Mouse (Mus musculus) lung, adult 18-20 months (tissue): ENCODE data around the gene 0610010K14Rik.

Experiments
- DNase-seq, 2 experiments: peaks; one replicate each; pipeline ENCODE4 v3.0.0; 2022; ENCODE audit warnings: mixed read lengths in 2 of 2

The 0610010K14Rik gene

DNA sequence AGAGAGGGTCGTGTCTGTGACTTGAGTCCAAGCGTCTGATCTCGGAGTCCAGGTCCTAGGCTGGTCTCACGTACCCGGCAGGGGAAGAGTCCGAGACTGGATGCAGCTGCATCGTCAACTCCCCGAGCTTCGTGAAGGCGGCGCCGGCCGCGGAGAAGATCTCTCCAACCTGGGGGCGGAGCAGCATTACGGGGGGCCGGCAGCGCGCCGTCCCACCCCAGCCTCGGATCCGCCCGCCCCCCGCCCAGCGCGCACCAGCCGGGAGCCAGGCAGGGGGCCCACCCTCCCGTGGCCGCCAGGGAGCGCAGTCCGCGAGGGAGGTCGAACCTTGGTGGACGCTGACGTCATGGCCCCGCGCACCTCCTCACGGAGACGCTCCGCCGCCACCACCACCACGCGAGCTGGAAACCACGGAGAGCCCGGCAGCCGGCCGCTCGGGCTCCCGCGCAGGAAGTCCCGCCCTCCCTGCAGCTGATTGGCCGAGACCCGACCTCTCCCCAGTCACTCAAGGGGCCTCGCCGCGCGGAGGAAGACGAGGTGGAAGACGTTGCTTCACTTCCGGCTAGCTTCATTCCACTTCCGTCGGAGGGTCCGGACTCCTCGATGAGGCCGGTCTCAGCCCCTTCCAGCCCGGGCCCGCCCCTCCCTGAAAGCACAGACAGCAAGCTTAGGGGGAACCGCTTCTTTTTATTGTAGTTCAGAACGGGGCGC lies at the start of gene 0610010K14Rik:
TSS of gene 0610010K14Rik (minus strand) at position 458 of the 711 bp plus-strand sequence.
- peak; percentile 97 to 98 for DNase-seq

DNA sequence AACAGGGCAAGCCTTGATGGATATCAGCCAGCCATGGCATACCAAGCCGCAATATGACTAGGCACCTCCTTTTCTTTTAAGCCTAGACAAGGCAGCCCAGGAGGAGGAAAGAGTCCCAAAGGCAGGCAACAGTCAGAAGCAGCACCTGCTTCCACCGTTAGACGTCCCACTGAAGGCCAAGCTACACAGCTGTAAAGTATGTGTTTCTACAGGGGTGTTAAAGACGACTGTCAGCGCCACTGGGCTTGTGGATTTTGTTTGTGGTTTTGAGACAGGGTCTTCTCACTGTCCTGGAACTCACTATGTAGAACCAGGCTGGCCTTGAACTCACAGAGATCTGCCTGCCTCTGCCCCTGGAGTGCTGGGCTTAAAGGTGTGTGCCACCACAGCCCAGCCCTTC lies 48.0 kb upstream of the 0610010K14Rik start:
- no peak for DNase-seq

DNA sequence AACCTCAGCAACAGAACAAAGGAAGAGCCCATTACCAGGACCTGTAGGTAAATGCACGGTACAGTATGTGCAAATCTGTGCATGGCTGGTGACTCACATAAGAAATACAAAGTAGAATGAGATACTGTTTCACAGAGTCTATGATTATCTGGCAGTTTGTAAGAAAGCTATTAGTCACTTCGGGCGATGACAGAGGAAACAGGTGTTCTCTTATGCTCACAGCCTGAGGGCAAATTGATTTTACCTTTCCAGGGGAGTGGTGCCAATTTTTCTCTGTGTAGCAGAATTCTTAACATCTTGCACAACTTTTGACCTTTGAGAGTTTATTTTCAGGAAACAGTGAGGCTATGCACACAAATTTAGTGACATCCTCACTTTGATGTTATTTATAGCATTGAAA lies 47.0 kb upstream of the 0610010K14Rik start:
- no peak for DNase-seq

DNA sequence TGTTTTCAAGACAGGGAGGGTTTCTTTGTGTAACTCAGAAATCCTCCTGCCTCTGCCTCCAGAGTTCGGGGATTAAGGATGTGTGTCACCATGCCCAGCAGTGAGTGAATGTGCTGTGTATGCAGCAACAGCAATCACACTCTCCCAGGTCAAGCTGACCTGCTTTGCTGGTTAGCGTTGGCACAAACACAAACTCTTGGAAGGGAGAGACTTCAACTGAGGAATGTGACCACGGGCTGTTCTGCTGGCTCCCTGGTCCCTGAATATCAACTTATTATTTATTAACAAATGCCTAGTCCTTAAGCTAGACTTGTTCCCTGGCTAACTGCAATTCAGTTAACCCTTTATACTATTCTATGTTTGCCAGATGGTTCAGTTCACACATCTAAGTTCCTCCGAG lies 46.0 kb upstream of the 0610010K14Rik start:
- no peak for DNase-seq

DNA sequence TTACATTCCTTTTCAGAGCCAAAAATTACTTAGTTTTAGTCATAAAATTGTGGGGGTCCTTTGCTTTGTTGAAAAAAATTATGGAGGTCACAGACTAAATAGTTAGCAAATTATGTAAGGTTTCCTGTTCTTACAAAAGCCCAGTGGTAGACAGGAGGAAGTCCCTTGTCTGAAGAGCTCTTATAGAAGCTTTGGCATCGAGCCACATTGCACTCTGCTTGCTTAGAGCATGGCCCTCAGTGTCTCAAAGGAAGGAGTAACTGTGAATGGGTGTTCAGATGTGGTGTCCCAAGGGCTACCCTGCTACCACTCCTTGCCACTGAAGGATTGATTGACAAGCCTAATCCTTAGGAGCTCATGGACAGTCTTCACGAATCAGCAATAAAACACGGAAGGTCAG lies 42.7 kb upstream of the 0610010K14Rik start:
- DNase-seq, result peak; percentile 56 to 79

DNA sequence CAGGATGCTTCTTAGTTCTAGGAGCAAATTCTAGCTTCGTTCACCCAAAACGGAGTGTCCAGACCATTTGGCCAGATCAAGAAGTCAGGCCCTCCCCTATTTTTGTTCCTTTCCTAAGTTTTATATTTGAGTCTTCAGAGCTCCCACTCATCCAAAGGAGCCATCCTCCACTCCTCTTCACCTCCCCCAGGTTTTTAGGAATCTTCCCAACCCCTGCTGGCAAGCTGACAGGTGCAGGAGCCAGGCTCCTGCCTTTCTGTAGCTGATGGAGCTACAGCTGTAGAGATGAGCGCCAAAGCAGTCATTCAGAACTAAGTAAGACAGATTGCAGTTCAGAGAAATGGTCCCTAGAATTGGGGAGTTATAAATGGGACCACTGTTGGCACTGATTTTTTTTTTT lies 41.2 kb upstream of the 0610010K14Rik start:
- no peak for DNase-seq

DNA sequence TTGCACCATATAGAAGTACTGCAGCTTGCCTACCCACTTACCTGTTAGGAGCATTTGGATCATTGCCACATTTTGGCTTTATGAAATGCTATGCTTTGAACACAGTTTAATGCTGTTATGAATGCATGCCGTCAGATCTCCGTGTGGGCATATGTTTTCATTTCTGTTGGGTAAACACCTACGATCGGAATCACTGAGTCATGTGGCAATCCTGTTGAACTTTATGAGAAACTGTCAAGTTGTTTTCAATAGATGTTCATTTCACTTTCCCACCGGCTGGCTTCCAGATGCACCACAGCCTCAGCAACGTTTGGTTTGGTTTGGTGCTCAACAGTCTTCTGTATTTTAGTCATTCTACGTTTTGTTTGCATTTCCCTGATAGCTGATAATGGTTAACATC lies 33.9 kb upstream of the 0610010K14Rik start:
- no peak for DNase-seq

DNA sequence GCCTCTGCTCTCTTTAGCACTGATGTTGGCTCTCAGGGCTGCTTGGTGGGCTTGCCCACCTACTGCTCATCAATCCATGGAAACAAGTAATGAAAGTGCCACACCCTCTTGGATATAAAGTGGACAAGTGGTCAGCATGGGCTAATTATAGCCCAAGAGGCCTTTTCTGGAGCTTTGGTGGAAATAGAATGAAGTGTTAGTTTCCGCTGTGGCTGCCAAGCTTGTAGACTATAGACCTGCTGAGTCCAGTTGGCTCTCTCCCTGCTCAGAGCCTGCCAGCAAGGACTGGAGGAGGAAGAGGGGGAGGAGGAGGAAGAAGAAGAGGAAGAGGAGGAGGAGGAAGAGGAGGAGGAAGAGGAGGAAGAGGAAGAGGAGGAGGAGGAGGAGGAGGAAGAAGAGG lies 28.7 kb upstream of the 0610010K14Rik start:
- peak; percentile 36 to 37 for DNase-seq

DNA sequence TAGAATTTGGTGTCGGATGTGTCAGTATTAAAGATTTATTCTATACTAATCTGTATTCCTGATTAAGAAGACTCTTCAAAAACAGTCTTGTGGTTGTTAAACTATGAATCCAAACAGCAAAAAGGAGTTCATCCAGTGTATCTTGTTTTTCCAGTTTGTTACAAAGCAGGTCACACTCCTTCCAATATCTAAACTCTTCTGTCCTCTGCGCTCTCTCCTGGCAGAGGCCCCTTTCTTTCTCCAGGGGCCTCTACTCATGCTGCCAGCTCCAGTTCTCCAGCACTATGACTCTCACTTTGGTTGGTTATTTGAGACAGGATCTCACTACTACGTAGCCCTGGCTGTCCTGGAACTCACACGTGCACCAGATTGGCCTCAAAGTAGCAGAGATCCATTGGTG lies 28.1 kb upstream of the 0610010K14Rik start:
- no peak for DNase-seq

DNA sequence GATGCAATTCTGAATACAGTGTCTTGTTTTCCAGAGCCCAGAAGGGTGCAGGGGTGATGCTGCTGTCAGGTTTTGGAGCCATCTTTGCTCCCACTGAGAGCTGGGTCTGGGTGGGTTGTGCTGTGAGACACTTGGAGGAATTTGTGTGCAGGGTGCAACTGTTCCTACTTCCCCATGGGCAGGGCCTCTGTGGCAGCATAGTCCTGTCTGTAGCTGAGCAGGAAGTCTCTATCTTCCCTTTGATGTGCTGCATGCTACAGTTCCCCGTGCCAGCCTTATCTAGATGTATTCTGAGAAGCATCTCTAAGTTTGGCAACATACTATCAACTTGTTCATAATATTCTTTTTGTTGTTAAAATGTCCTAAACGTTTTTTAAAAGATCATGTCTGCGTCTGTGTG lies 27.5 kb upstream of the 0610010K14Rik start:
- DNase-seq, result no peak

DNA sequence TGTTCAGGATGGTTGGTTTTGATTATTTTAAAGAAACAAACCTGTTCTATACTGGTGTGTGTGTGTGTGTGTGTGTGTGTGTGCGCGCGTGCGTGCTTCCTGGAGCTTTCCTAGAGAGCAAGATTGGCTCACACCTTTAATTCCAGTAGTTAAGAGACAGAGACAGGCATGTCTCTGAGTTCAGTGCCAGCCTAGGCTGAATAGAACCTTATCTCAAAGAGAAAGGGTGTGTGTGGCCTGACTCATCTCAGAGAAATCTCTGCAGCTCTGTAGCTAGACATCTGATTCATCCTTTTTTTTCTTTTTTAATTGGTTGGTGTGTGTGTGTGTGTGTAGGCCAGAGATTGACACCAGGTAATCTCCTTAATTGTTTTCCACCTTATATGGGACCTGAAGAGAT lies 21.3 kb upstream of the 0610010K14Rik start:
- no peak for DNase-seq

DNA sequence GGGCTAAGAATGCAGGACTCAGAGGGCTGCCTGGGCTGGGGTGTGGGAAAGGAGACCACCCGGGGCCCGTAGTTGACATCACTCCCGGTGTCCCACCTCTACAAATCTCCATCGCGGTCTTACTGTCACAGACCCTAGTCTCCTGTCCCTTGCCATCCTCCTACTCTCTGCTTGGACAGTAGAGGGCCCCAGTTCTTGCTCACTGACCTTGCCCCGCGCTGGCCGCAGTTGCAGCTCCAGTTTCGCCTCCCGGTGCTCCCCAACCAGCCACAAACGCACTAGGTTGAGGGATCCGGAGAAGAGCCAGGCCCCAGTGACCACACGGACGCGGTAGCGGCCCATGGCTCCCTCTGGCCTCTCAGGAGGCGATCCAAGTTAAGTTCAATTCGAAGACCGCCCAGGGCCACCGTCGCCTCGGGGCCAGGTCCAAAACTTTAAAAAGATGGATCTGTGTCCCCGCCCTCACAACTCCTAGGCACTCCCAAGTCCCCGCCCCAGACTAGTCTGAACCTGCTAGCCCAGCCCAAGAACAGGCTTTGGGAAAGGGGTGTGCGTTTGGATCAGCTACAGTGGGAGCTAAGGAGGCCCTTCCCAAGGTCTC lies 17.3 kb upstream of the 0610010K14Rik start, which contains the start of gene Alox12:
TSS of gene Alox12 (minus strand) at position 423 of the 601 bp plus-strand sequence.
- DNase-seq, result peak; percentile 53 to 58

DNA sequence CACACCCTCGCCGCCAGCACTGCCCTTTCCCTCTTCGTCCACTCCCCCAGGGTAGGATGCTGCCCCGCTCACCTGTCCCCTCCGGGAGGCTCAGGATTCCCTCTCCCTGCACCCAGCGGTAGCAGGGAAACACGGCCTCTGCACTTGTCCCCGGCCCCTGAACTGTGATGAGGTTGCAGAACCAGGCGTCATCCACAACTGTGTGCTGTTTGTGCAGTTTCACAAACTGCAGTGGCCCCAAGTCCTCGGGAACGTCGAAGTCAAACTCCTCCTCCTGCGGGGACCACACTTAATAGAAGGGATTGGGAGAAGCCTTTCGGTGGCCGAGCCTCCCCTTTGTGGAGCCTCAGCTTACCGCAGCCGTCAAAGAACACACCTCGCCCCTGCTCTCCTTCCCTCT lies 16.6 kb upstream of the 0610010K14Rik start:
- no peak for DNase-seq

DNA sequence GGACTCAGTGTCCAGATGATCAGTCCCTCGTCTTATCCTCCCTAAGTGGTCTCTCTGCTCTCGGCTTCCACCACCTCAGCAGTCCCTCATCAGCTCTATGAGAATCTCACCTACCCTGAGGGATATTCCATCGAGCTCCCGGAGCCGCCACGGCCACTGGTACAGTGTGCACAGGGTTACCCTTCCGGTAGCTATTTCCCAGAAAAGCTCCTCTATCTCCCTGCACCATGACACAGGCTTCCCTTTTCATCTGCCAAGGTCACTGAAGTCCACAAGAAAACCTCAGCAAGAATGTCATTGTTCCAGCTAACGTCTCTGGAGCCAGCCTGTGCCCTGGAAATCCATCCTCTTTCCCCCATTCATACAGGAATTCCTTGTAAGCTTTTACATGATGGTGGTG lies 14.1 kb upstream of the 0610010K14Rik start:
- DNase-seq, result no peak

DNA sequence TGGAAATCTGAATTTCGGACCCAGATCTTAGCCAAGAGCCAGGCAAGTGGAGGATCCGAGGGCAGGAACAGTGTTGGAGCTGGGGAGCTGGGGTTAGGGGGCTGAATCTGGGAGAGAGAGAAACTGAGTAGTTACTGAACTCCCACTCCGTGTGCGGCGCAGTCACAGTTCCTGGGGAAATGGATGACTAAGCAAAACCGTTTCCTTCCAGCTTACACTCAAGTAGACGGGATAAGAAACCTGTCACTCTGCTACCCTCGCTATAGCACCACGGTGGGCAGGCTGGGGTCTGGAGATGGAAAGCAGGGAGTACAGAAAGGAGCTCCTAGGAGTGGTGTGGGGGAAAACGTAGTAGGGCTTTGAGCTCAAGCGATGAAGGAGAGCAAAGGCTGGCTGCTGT lies 12.4 kb upstream of the 0610010K14Rik start:
- no peak for DNase-seq

DNA sequence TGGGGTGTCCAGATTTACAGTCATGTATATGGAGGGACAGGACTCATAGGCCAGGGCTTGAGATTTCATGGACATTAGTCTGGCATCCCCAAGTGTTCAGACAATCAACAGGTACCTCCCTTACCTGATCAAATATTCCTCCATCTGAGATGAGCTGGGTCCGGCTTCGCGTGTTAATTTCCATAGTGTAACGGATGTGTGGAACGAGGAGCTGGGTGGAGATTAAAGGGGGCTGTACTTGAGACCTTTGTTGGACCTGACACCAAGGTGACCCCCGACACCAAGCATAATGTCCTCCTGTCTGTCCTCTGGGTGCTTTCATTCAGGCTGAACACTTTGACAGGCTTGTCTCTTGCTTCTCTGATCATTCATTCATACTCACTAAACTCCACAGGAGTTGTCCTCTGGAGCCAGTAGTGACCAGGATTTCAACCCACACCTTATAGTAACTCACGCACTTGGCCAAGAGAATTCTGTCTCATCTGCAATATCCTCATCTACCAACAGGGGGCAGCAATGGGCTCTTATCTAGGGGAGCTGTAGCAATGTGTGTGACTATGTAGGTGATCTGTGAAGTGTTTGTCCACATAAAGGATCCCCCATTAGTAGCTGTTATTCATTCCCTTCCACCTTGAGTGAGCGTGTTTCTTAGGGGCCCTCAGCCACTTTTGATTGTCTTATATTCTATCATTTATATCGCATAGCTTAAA lies 9.6 kb upstream of the 0610010K14Rik start:
- peak in 1 of 2 experiments; percentile 76 for DNase-seq

DNA sequence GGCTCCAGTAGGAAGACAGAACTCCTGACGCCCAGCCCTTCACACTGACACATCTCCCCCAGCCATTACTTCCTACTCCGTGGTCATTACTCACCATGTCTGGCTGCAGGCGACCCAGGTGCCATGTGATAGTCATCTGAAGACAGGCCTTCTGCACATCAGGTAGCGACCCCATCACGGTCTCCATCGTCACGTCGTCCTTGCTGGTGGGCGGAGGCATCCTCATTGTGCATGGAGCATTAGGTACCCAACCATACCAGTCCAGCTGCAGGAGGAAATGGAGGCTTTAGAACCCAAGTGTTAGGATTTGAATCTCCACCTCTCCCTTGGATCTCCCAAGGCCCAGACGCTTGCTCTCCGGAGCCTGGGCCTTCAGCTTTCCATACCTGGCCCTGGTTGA lies 4.9 kb upstream of the 0610010K14Rik start:
- DNase-seq, result no peak

DNA sequence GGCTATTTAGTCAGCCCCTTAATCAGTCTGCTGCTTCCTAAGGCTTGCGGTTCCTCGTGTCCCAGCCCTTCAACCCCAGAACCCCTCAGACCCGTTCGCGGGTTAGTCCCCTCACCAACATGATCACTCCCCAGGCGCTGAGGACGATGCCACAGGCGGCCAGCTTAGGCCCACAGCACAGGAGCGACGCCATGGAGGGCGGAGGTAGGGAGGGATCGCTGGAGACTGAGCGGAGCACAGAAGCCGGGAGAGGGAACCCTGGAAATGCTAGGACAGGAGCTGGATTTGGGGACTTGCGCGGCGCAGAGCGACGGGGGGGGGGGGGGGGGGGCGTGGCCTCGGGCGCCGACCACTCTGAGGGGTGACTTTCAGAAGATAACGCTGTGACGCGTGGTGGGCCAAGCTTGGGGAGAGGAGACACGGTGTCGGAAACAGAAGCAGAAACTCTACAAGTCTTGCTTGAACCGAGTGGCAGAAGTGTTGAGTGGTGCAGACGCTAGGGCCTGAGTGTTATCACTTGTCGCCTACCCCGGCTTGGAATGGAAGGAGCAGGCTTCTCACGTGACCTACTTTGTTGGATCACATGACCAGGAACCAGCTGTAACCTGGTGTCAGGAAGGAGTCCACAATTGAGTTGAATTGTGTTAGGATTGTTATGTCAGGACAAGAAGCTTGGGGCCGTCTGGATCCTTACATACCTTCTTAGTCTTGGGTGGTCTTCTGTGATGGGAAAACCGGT lies 2.0 kb upstream of the 0610010K14Rik start, which contains the start of the genes Gm21988 and Rnasek:
TSS of gene Gm21988 (minus strand) at position 290 of the 739 bp plus-strand sequence.
TSS of gene Rnasek (minus strand) at position 302 of the 739 bp plus-strand sequence.
- peak; percentile 84 to 87 for DNase-seq

DNA sequence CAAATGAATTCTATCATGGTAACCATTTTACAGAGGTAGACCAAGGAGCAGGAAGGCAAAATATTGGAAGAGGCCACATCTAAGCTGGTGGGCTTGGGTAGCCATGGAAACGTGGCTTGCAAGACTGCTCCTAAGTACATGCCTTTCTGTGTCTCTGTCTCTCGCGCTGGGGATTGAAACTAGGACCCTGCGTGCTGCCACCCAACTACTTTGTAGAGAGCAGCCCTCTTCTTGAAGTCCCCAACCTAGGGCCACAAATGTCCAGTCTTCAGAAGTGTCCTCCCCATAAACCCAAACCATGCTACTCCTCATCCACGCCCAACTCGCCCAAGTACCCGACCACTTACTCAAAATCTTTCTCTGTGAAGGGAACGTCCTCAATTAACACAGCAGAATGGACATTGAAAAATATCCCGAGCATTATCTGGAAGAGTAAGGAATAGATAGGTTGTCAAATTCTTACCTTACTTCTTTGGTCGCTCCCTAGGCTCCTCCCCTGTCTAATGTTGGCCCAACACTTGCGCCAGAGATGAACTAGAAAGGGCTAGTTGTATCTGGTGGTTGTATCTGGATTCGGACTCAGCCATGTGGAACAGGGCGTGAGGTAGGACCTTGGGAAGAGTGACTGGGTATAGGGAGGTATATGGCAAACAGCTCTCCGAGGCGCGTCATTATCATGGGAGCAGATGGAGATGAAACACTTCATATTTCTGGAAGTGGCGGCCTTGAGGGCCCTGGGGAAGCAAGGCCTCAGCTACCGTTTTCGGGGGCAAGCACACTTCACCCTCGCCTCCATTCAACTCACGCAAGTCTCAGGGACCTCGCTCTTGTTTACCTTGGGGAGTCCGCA lies 1.1 kb upstream of the 0610010K14Rik start:
- DNase-seq, result peak in 1 of 2 experiments; percentile 20

DNA sequence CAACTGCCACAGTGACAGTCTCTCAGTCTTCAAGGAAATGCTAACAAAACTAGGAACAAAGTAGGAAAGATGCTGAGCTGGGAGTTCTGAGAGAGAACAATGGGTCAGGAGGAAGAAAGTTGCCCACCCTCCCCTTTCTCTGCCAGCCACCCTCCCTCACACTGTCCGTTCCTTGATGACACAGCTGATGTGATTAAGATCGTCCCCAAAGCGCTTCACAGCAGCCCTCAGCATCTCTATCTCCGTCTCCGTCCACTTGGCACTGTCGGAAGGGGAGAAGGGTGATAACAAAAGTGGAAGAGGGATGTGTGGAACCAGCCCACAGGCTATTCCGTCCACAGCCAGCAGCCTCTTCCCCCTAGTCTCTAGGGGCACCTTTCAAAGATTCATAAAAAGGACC lies 997 bp downstream of the 0610010K14Rik start:
- DNase-seq, result no peak

DNA sequence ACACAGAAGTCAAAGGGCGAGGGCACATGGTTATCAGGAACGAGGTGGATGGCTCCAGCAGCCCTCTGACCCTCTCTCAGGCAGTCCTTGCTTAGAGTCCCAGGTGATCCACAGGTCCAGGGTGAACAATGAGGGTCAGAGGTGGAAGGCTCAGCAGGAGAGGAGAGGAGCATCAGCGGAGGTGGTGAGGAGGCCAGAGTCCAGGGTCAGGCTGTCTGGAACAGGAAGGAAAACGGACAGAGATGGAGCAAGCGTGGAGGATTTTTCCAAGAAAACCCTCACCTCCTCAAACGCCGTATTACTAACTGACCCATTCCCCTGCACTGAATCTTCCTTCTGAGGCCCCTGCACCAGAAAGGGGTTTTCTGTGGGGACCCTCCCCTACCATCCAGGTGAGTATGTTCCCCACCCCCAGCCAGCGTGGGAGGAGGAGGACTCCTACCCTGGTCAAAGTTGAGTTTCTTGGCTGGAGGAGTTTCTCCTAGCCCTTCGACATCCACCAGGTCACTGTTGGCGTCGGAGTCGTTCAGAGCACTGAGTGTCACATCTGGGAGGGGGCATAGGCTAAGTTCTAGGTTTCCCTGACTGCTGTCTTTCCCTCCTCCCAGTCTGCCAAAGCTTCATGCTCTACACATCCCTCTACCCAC lies 2.3 kb downstream of the 0610010K14Rik start:
- DNase-seq, result no peak
